Mouse (Mus musculus) kidney, adult 18-20 months (tissue): ENCODE measurements at regions not wholly inside any gene's neighbourhood (a gene's known extent, or its start where the extent isn't known, plus 50 kb on each side); places are given as distances from the start of the nearest gene placed in this dataset.
"Not testable (repeated sequence)": the region's sequence is repeated elsewhere in the genome, so short reads cannot be mapped to it uniquely, and the experiment has no call there.

Experiments
- DNase-seq: peaks from one replicate; pipeline ENCODE4 v3.0.0; 2021

- no peak for DNase-seq
Observed at GRCm38 (mm10) chr5:75410240-75411186, 164.2 kb upstream of the Kit start.

- DNase-seq: not testable (repeated sequence)
Observed at GRCm38 (mm10) chr5:75419282-75419681, 155.4 kb upstream of the Kit start.

GRCm38 (mm10) chr5:75432885-75433284, 141.8 kb upstream of the Kit start:
- no peak for DNase-seq

GRCm38 (mm10) chr5:75437924-75438323, 136.8 kb upstream of the Kit start:
- no peak for DNase-seq

- DNase-seq: no peak
Observed at GRCm38 (mm10) chr5:75444024-75444604, 130.6 kb upstream of the Kit start.

GRCm38 (mm10) chr5:75446386-75446785, 128.3 kb upstream of the Kit start:
- no peak for DNase-seq

GRCm38 (mm10) chr5:75449913-75450525, 124.7 kb upstream of the Kit start:
- DNase-seq: no peak

GRCm38 (mm10) chr5:75450564-75450963, 124.2 kb upstream of the Kit start:
- DNase-seq: no peak

GRCm38 (mm10) chr5:75451081-75451480, 123.6 kb upstream of the Kit start:
- DNase-seq: no peak

- peak; percentile 54 for DNase-seq
Observed at GRCm38 (mm10) chr5:75451693-75452092, 123.0 kb upstream of the Kit start.

GRCm38 (mm10) chr5:75453757-75454390, 120.8 kb upstream of the Kit start:
- DNase-seq: no peak

GRCm38 (mm10) chr5:75454961-75455541, 119.7 kb upstream of the Kit start:
- no peak for DNase-seq

GRCm38 (mm10) chr5:75457403-75457802, 117.3 kb upstream of the Kit start:
- no peak for DNase-seq

GRCm38 (mm10) chr5:75458317-75458716, 116.4 kb upstream of the Kit start:
- DNase-seq: no peak

GRCm38 (mm10) chr5:75459758-75460354, 114.9 kb upstream of the Kit start:
- no peak for DNase-seq

- no peak for DNase-seq
Observed at GRCm38 (mm10) chr5:75460414-75461025, 114.2 kb upstream of the Kit start.

- DNase-seq: no peak
Observed at GRCm38 (mm10) chr5:75461368-75461767, 113.3 kb upstream of the Kit start.

GRCm38 (mm10) chr5:75463591-75463990, 111.1 kb upstream of the Kit start:
- peak; percentile 33 for DNase-seq

- DNase-seq: no peak
Observed at GRCm38 (mm10) chr5:75465701-75466100, 109.0 kb upstream of the Kit start.

GRCm38 (mm10) chr5:75466941-75467340, 107.8 kb upstream of the Kit start:
- DNase-seq: no peak

GRCm38 (mm10) chr5:75467916-75468315, 106.8 kb upstream of the Kit start:
- DNase-seq: peak; percentile 56

- DNase-seq: no peak
Observed at GRCm38 (mm10) chr5:75471010-75471409, 103.7 kb upstream of the Kit start.
